Mouse (Mus musculus) embryonic facial prominence, embryonic 14.5 days (tissue): ENCODE measurements around the gene Hsd17b3. TPM values are rescaled to one million over a fixed set of nuclear protein-coding genes. Genes with fewer than 3 reads are reported as not detected.
"Not testable (repeated sequence)": the region's sequence is repeated elsewhere in the genome, so short reads cannot be mapped to it uniquely, and the experiment has no call there.

Experiments used
- ATAC-seq: fragments of 200-750 bp; cut with Nextera tagmentation; 2 replicates; pipeline ENCODE4 v1.8.0; 2017; ENCODE audit warnings: low read depth, moderate number of reproducible peaks, moderate TSS enrichment
- DNase-seq: peaks from one replicate; pipeline ENCODE4 v3.0.0-alpha.2; 2015; ENCODE audit warnings: low spot score
- H3K27ac ChIP-seq: fragments of 300-500 bp; sonication (generic); replicated peaks from 2 replicates; pipeline ENCODE4 v1.5.1; 2014; ENCODE audit warnings: low read depth, mild to moderate bottlenecking, low read length, moderate library complexity
- H3K27me3 ChIP-seq: fragments of 300-500 bp; sonication (generic); replicated peaks from 2 replicates; pipeline ENCODE4 v1.6.1; 2014; ENCODE audit warnings: low read length; ENCODE audit not compliant: control insufficient read depth, insufficient read depth
- H3K36me3 ChIP-seq: fragments of 300-500 bp; sonication (generic); 2 replicates; pipeline ENCODE4 v1.6.1; 2014; ENCODE audit warnings: low read length, mixed read lengths; ENCODE audit not compliant: control insufficient read depth, insufficient read depth
- H3K4me1 ChIP-seq: fragments of 300-500 bp; sonication (generic); 2 replicates; pipeline ENCODE4 v1.6.1; 2014; ENCODE audit warnings: antibody characterized with exemption, low read length; ENCODE audit not compliant: control insufficient read depth, insufficient read depth
- H3K4me2 ChIP-seq: fragments of 300-500 bp; sonication (generic); 2 replicates; pipeline ENCODE4 v1.6.1; 2014; ENCODE audit warnings: low read depth, mild to moderate bottlenecking, low read length, moderate library complexity, mixed read lengths
- H3K4me3 ChIP-seq: fragments of 300-500 bp; sonication (generic); 2 replicates; pipeline ENCODE4 v1.5.1; 2014; ENCODE audit warnings: low read depth, mild to moderate bottlenecking, low read length
- H3K9ac ChIP-seq: fragments of 300-500 bp; sonication (generic); 2 replicates; pipeline ENCODE4 v1.6.1; 2014; ENCODE audit warnings: low read depth, mild to moderate bottlenecking, low read length, moderate library complexity, mixed read lengths
- H3K9me3 ChIP-seq: fragments of 300-500 bp; sonication (generic); 2 replicates; pipeline ENCODE4 v1.6.1; 2016; ENCODE audit warnings: low read length; ENCODE audit not compliant: control insufficient read depth
- WGBS: fragments of 180-500 bp; shearing (Covaris S2); extraction: QIAGEN DNeasy Blood & Tissue Kit; methylation state at CpG from one replicate; pipeline ENCODE4 v1.1.7; 2014; 5-methylcytosine and 5-hydroxymethylcytosine counted together
- polyA plus RNA-seq: library from polyadenylated mRNA; unstranded; fragments of >200 nt; fragmentation: Nextera tagmentation; extraction: Ambion mirVana; gene quantifications from 2 replicates; pipeline ENCODE4 v1.2.1, GENCODE M21; 2014

Gene Hsd17b3
- polyA plus RNA-seq, 1 experiment from 2014 or later = not detected

- no peak overlapping the region for H3K27ac ChIP-seq
- H3K27me3 ChIP-seq = no peaks in the 10 kb centered on the region
- ATAC-seq = no peak
- no peaks in the 10 kb centered on the region for H3K4me1 ChIP-seq
- no peak overlapping the region for H3K9ac ChIP-seq
- peak; percentile 24 for DNase-seq
- no peaks in the 10 kb centered on the region for H3K36me3 ChIP-seq
- 25% methylated on average over 3 of the region's 3 CpGs for WGBS
- no peaks in the 10 kb centered on the region for H3K9me3 ChIP-seq
- H3K4me3 ChIP-seq = no peak overlapping the region
- no peak overlapping the region for H3K4me2 ChIP-seq
These were observed 22.4 kb downstream of the Hsd17b3 start for GRCm38 (mm10) chr13:64066653-64067052.

- H3K4me3 ChIP-seq = no peak overlapping the region
- no peak overlapping the region for H3K4me2 ChIP-seq
- DNase-seq (no peak), ATAC-seq (no peak)
- H3K9ac ChIP-seq = no peak overlapping the region
- H3K9me3 ChIP-seq = no peaks in the 10 kb centered on the region
- no peaks in the 10 kb centered on the region for H3K27me3 ChIP-seq
- no peaks in the 10 kb centered on the region for H3K36me3 ChIP-seq
- H3K4me1 ChIP-seq = no peaks in the 10 kb centered on the region
- H3K27ac ChIP-seq = no peak overlapping the region
These were observed 24.8 kb downstream of the Hsd17b3 start for GRCm38 (mm10) chr13:64064276-64064675.

DNA sequence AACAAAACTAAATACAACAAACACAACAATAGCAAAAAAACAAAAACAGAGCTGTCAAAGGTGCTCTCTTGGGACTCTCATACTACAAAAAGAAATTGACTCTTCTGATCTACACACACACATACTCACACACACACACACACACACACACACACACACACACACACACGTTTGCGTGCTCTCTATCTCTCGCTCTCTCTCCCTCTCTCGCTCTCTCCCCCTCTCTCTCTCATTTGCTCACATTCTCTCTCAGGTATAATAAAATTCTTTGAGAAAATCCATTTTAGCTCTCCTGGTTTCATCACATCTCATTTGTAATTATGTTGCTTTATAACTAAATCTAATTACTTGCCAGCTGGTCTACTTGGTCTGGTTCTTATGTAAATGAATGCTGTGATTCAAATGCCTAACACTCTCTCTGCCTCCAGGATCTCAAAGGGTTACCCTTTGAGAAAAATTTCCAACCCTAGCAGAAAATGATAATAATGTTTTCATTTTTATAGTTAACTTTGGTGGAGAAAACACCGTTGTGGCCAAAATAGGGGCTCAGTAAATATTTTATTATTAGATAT is 28.0 kb downstream of the Hsd17b3 start:
- Histone ChIP-seq H3K9ac (no peak overlapping the region), H3K27ac (no peak overlapping the region), H3K27me3 (no peaks in the 10 kb centered on the region), H3K4me3 (no peak overlapping the region), H3K36me3 (no peaks in the 10 kb centered on the region), H3K9me3 (no peaks in the 10 kb centered on the region), H3K4me1 (no peaks in the 10 kb centered on the region), H3K4me2 (no peak overlapping the region)
- WGBS = 84% methylated on average over 5 of the region's 5 CpGs
- ATAC-seq (no peak), DNase-seq (no peak)

DNA sequence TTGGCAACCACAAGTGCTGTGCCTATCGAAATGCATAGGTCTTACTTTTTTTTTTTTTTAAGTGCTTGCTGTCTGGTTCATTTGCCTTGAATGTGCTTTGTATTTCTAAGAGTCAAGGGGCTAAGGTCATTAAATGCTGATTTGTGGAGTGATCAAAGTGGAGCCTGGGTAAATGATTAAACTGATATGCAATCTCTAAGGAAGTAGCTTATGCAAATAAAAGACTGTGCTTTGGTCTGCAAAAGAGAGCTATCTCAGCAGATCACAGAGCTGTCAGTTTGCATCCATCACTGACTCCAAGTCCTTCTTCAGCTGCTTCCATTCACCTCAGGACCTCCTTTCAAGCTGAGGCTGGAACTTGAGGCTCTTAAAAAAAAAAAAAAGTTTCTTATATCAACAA is 35.1 kb downstream of the Hsd17b3 start:
- Histone ChIP-seq H3K27ac (no peak overlapping the region), H3K36me3 (no peaks in the 10 kb centered on the region), H3K4me3 (no peak overlapping the region), H3K27me3 (no peaks in the 10 kb centered on the region), H3K9ac (no peak overlapping the region), H3K9me3 (peaks cover 13% of the 10 kb centered on the region), H3K4me1 (no peaks in the 10 kb centered on the region), H3K4me2 (no peak overlapping the region)
- 62% methylated on average over 1 of the region's 1 CpGs for WGBS
- ATAC-seq = no peak
- DNase-seq = no peak

DNA sequence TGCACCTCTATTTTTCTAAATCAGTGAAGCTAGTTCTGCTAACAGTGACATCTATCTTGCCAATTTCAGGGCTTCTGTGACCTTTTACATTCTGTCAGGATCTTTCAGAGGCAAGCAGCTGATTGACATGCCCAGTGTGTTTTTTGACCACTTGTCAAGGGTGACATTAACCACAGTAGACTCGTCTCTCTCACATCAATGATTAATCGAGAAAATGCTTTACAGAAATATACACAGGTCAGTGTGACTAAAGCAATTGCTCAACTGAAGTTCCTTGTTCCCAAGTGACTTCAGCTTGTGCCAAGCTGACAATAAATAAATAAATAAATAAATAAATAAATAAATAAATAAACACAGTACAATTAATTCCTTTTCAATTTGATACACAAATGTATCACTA is 36.7 kb downstream of the Hsd17b3 start:
- 91% methylated on average over 2 of the region's 2 CpGs for WGBS

DNA sequence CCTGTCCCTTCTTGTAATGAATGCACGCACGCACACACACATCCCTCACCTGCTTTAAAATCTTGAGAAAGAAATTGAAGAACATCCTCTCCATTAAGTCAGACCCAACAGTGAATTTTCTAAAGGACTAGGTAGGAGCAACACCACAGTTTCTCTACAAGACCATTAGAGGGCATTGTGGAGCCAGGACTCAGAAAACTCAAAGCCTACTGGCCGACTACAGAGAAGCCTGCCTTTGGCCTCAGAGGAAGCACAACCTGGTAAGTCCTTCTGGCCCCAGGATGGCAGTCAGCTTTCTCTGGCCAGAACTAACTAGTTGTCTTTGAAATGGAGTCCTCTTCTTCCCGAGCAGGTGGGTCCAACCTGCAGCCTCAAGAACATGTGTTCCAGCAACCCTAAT is 38.1 kb downstream of the Hsd17b3 start:
- no peaks in the 10 kb centered on the region for H3K4me1 ChIP-seq
- 65% methylated on average over 4 of the region's 4 CpGs for WGBS
- ATAC-seq (no peak), DNase-seq (no peak)
- no peaks in the 10 kb centered on the region for H3K36me3 ChIP-seq
- H3K27me3 ChIP-seq = no peaks in the 10 kb centered on the region
- no peak overlapping the region for H3K27ac ChIP-seq
- H3K4me2 ChIP-seq = no peak overlapping the region
- H3K9me3 ChIP-seq = peaks cover 13% of the 10 kb centered on the region
- no peak overlapping the region for H3K4me3 ChIP-seq
- no peak overlapping the region for H3K9ac ChIP-seq

More for the DNA sequence above, 36.7 kb downstream of the Hsd17b3 start:
- H3K4me2 ChIP-seq, H3K36me3 ChIP-seq, H3K27ac ChIP-seq, ATAC-seq, H3K9ac ChIP-seq, H3K4me3 ChIP-seq, H3K27me3 ChIP-seq, H3K4me1 ChIP-seq, DNase-seq: not testable (repeated sequence)
- peaks cover 13% of the 10 kb centered on the region for H3K9me3 ChIP-seq

DNA sequence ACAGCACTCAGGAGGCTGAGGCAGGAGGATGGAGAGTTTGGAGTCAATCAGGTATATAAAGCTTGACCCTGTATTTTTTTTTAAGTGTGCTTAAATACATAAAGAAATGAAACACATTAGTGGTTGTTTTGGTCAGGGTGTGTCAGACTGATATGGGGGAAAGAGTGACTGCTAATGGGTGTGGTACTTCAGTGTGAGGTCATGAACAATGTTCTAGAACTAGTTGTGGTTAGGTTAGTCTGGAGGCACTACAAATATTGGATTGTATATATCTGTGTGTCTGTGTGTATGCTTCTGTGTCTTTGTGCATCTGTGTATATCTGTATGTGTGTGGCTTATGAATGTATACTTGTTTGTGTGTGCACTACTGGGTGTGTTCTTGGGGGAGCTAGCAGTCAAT is 39.5 kb downstream of the Hsd17b3 start:
- Histone ChIP-seq H3K27ac (no peak overlapping the region), H3K27me3 (no peaks in the 10 kb centered on the region), H3K4me1 (no peaks in the 10 kb centered on the region), H3K36me3 (no peaks in the 10 kb centered on the region), H3K9ac (no peak overlapping the region), H3K4me2 (no peak overlapping the region), H3K4me3 (no peak overlapping the region), H3K9me3 (peaks cover 10% of the 10 kb centered on the region)
- no peak for DNase-seq
- no peak for ATAC-seq

- Histone ChIP-seq H3K9ac (no peak overlapping the region), H3K36me3 (no peaks in the 10 kb centered on the region), H3K4me3 (no peak overlapping the region), H3K27me3 (no peaks in the 10 kb centered on the region), H3K27ac (no peak overlapping the region), H3K9me3 (peaks cover 6% of the 10 kb centered on the region; the same call in 1 of the 2 replicates), H3K4me1 (no peaks in the 10 kb centered on the region), H3K4me2 (no peak overlapping the region)
- ATAC-seq (no peak), DNase-seq (no peak)
- WGBS = 79% methylated on average over 2 of the region's 2 CpGs
These were observed 40.6 kb downstream of the Hsd17b3 start for GRCm38 (mm10) chr13:64048467-64048866.

- Histone ChIP-seq H3K9ac (no peak overlapping the region), H3K27me3 (no peaks in the 10 kb centered on the region), H3K4me2 (no peak overlapping the region), H3K4me3 (no peak overlapping the region), H3K36me3 (no peaks in the 10 kb centered on the region), H3K4me1 (peaks cover 2% of the 10 kb centered on the region; the same call in 1 of the 2 replicates), H3K9me3 (no peaks in the 10 kb centered on the region), H3K27ac (no peak overlapping the region)
- WGBS = 44% methylated on average over 10 of the region's 10 CpGs
- DNase-seq (no peak), ATAC-seq (no peak)
These were observed 49.1 kb downstream of the Hsd17b3 start for GRCm38 (mm10) chr13:64039976-64040375.
